Mouse (Mus musculus) lung, postnatal 0 days (tissue): ENCODE data around the gene Nob1.
A peak's percentile ranks its signal among the peaks of the same experiment; 100 is the strongest.

Source experiments
- CTCF ChIP-seq: IDR thresholded peaks from 2 replicates; pipeline ENCODE4 v1.5.1; 2016; ENCODE audit warnings: antibody characterized with exemption, mild to moderate bottlenecking
- EP300 ChIP-seq: IDR thresholded peaks from 2 replicates; pipeline ENCODE4 v1.6.1; 2016; ENCODE audit warnings: antibody characterized with exemption, mild to moderate bottlenecking, control low read depth

DNA sequence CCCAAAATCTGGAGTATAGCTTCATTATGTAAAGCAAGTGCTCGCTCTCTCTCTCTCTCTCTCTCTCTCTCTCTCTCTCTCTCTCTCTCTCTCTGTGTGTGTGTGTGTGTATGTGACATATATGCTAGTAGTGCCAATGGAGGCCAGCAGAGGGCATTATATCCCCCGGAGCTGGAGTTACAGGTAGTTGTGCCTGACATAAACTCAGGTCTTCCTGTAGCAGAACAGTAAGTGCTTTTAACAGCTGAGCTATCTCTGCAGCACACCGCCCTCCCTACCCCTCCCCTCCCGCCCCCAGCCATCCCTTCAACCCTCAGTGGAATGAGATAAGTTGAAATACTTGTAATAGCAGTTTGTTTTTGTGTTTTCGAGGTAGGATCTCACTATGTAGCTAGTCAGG, 41.8 kb upstream of the Nob1 start:
- TF ChIP-seq CTCF: peak; percentile 53
- TF ChIP-seq EP300: no peak
